8 mouse cellular contexts compared by ENCODE assay signal in genomic region chr19:55593729-55594444, GRCm38 (mm10).
A peak's percentile ranks its signal among the peaks of the same experiment; 100 is the strongest.
DNase-seq lines count a peak whose midpoint lies in the region; ATAC-seq and TF ChIP-seq lines count a peak whose summit lies in the region.

No protein-coding gene starts in this region.

- H3K9ac ChIP-seq in forebrain, embryonic 12.5 days, result no peak overlapping the region
- no peak overlapping the region for H3K9ac ChIP-seq in forebrain, embryonic 14.5 days (ENCODE audit: low read length)
- no peak overlapping the region for H3K9ac ChIP-seq in heart, embryonic 16.5 days (ENCODE audit: low read length)
- H3K9ac ChIP-seq in lung, embryonic 14.5 days, result no peak overlapping the region

- peak; percentile 21; the same call in 1 of the 2 replicates for ATAC-seq in forebrain, embryonic 12.5 days (ENCODE audit: low FRiP score)
- ATAC-seq in forebrain, embryonic 14.5 days, result no peak
- peak; percentile 53; the same call in 1 of the 2 replicates for ATAC-seq in heart, embryonic 16.5 days (replicated peaks; ENCODE audit: extremely low read depth, insufficient read depth, low FRiP score)
- ATAC-seq in lung, embryonic 14.5 days (ENCODE audit: insufficient read depth), result peak; percentile 93

- 0 out of 2 replicates have a peak overlapping the region, but pooled peaks have one; percentile 9 for H3K4me2 ChIP-seq in forebrain, embryonic 12.5 days
- H3K4me2 ChIP-seq in forebrain, embryonic 14.5 days (ENCODE audit: low read length), result no peak overlapping the region
- H3K4me2 ChIP-seq in heart, embryonic 16.5 days (ENCODE audit: low read depth, low read length), result no peak overlapping the region
- peak overlapping the region; percentile 47 for H3K4me2 ChIP-seq in lung, embryonic 14.5 days

- peaks cover 52% of the 10 kb centered on the region for H3K4me1 ChIP-seq in forebrain, embryonic 12.5 days
- H3K4me1 ChIP-seq in forebrain, embryonic 14.5 days (ENCODE audit: control insufficient read depth, insufficient read depth, low read length), result peaks cover 25% of the 10 kb centered on the region
- H3K4me1 ChIP-seq in heart, embryonic 16.5 days (ENCODE audit: control insufficient read depth, insufficient read depth, low read length), result peaks cover 46% of the 10 kb centered on the region
- H3K4me1 ChIP-seq in lung, embryonic 14.5 days (ENCODE audit: insufficient read depth), result peaks cover 45% of the 10 kb centered on the region

- DNase-seq in forebrain, embryonic 14.5 days (ENCODE audit: low spot score), result no peak
- DNase-seq in adrenal gland, postnatal 10 days, result peak; percentile 37
- DNase-seq in lung, embryonic 14.5 days, result peak; percentile 92
- DNase-seq in thymus, postnatal 36 days, result no peak
- DNase-seq in urinary bladder, postnatal 10 days (ENCODE audit: low spot score), result no peak
- DNase-seq in retina, postnatal 1 day, result no peak

- H3K36me3 ChIP-seq in forebrain, embryonic 12.5 days (replicated peaks), result no peaks in the 10 kb centered on the region
- no peaks in the 10 kb centered on the region for H3K36me3 ChIP-seq in forebrain, embryonic 14.5 days (ENCODE audit: control insufficient read depth, insufficient read depth, low read length)
- H3K36me3 ChIP-seq in heart, embryonic 16.5 days (ENCODE audit: control insufficient read depth, insufficient read depth), result no peaks in the 10 kb centered on the region
- no peaks in the 10 kb centered on the region for H3K36me3 ChIP-seq in lung, embryonic 14.5 days (ENCODE audit: insufficient read depth)

- H3K4me3 ChIP-seq in forebrain, embryonic 12.5 days (replicated peaks), result no peak overlapping the region
- no peak overlapping the region for H3K4me3 ChIP-seq in forebrain, embryonic 14.5 days (ENCODE audit: low read depth, low read length)
- H3K4me3 ChIP-seq in heart, embryonic 16.5 days (ENCODE audit: low read length), result no peak overlapping the region
- H3K4me3 ChIP-seq in lung, embryonic 14.5 days (ENCODE audit: low read depth, low read length), result no peak overlapping the region

- no peak overlapping the region for H3K27ac ChIP-seq in forebrain, embryonic 12.5 days
- H3K27ac ChIP-seq in forebrain, embryonic 14.5 days (ENCODE audit: low read depth, low read length), result no peak overlapping the region
- no peak overlapping the region for H3K27ac ChIP-seq in heart, embryonic 16.5 days (ENCODE audit: low read length)
- peak overlapping the region; percentile 58; the same call in 1 of the 2 replicates for H3K27ac ChIP-seq in lung, embryonic 14.5 days (ENCODE audit: low read depth)

- no peak for TF ChIP-seq CTCF in lung, embryonic 14.5 days (IDR thresholded peaks at IDR 0.05; ENCODE audit: low read depth)

- H3K27me3 ChIP-seq in forebrain, embryonic 12.5 days, result peaks cover 33% of the 10 kb centered on the region
- 0 out of 2 replicates have a peak, but pooled peaks cover 3% of the 10 kb centered on the region for H3K27me3 ChIP-seq in forebrain, embryonic 14.5 days (replicated peaks; ENCODE audit: control insufficient read depth, insufficient read depth, low read length)
- H3K27me3 ChIP-seq in heart, embryonic 16.5 days (ENCODE audit: control insufficient read depth, insufficient read depth, low read length), result no peaks in the 10 kb centered on the region
- H3K27me3 ChIP-seq in lung, embryonic 14.5 days (ENCODE audit: insufficient read depth, low read length), result no peaks in the 10 kb centered on the region

- WGBS in forebrain, embryonic 12.5 days, result 84% methylated on average over 16 of the region's 16 CpGs
- 84% methylated on average over 16 of the region's 16 CpGs for WGBS in forebrain, embryonic 14.5 days
- 59% methylated on average over 16 of the region's 16 CpGs for WGBS in heart, embryonic 16.5 days
- 33% methylated on average over 16 of the region's 16 CpGs for WGBS in lung, embryonic 14.5 days

- no peaks in the 10 kb centered on the region for H3K9me3 ChIP-seq in forebrain, embryonic 12.5 days
- no peaks in the 10 kb centered on the region for H3K9me3 ChIP-seq in forebrain, embryonic 14.5 days (replicated peaks; ENCODE audit: control insufficient read depth, low read length)
- no peaks in the 10 kb centered on the region for H3K9me3 ChIP-seq in heart, embryonic 16.5 days (replicated peaks; ENCODE audit: control insufficient read depth, low read length)
- no peaks in the 10 kb centered on the region for H3K9me3 ChIP-seq in lung, embryonic 14.5 days (ENCODE audit: low read depth, low read length)

Comparison
In these comparisons a context has a peak if more than half of its experiments do, and no peak if none do; other contexts are left out.
1. H3K4me2 ChIP-seq: peak in forebrain, embryonic 12.5 days (single experiment) and lung, embryonic 14.5 days (single experiment); none in forebrain, embryonic 14.5 days (single experiment) and heart, embryonic 16.5 days (single experiment).
2. DNase-seq: peak in adrenal gland, postnatal 10 days (single experiment) and lung, embryonic 14.5 days (single experiment); none in forebrain, embryonic 14.5 days (single experiment), thymus, postnatal 36 days (0 of 2), urinary bladder, postnatal 10 days (single experiment) and retina, postnatal 1 day (single experiment).